Mouse (Mus musculus) left cerebral cortex, postnatal 14 days (tissue): ENCODE results near the gene Nadk2. TPM values are rescaled to one million over a fixed set of nuclear protein-coding genes. Genes with fewer than 3 reads are reported as not detected.
A peak's percentile ranks its signal among the peaks of the same experiment; 100 is the strongest.

Experiments
- DNase-seq, 2 experiments: peaks; one replicate each; pipeline ENCODE4 v3.0.0; 2021 to 2022; ENCODE audit warnings: low spot score in 2 of 2, mixed read lengths in 1 of 2
- intact Hi-C: fragments of 180-260 bp; cut with DNase I; formaldehyde crosslinking; loops from one replicate; pipeline ENCODE4 v1.15.1; 2025
- long read RNA-seq, 2 experiments: library from polyadenylated mRNA; stranded (forward); transcript quantifications; one replicate each; pipeline ENCODE4 v2.0.0; 2021
- total RNA-seq, 2 experiments: library from RNA; stranded (reverse); gene quantifications; 2 replicates each; pipeline ENCODE4 v1.2.3; 2021

The Nadk2 gene
- total RNA-seq, result 10 to 100 TPM; 40.9 to 46.2 TPM
- long read RNA-seq, experiment 1, full-length matches to known transcripts, result 29 of 91 reads
- long read RNA-seq, experiment 1, partial matches to known transcripts, result 1 of 91 reads
- long read RNA-seq, experiment 1, other reads (novel, unspliced or antisense), result 61 of 91 reads
- long read RNA-seq, experiment 2, full-length matches to known transcripts, result 26 of 81 reads
- long read RNA-seq, experiment 2, partial matches to known transcripts, result 5 of 81 reads
- long read RNA-seq, experiment 2, other reads (novel, unspliced or antisense), result 50 of 81 reads

DNA sequence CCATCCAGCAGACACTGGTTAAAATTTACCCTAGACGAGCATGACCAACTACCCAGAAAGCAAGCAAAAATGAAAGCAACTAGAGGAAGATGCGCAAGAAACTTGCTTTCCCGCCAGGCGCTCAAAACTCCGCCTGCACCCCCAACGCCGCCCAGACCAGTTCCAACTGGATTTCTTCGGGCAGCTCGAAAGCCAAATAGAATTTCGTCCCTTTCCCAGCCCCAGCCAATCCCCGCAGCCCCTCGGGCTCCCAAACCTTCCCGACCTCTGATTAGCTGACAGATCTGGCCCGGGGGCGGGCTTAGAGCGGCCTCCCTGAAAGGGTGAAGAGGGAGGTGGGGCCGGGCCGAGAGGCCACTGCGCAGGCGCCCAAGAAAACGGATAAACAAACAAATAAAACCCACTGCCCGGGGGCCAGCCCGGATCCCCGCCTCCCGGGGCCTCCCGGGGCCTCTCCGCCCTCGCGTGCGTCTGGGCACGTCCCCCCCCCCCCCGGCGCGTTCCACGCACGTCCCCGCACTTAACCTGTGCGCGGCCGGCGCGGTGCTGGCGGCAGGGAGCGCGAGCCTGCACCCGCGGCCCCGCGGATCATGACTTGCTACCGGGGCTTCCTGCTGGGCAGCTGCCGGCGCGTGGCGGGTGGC lies at the start of gene Nadk2:
Gene Nadk2, plus strand, starts transcription at position 349 of the 644 bp plus-strand sequence.
- intact Hi-C loops, result no loop called here
- peak; percentile 97 to 99 for DNase-seq

GRCm38 (mm10) chr15:9055704-9056103 lies 15.4 kb upstream of the Nadk2 start:
- intact Hi-C loops, result no loop called here

GRCm38 (mm10) chr15:9059856-9060255 lies 11.2 kb upstream of the Nadk2 start:
- intact Hi-C loops, result no loop called here
- DNase-seq, result no peak

More at GRCm38 (mm10) chr15:9055704-9056103, 15.4 kb upstream of the Nadk2 start:
- DNase-seq, result no peak

DNA sequence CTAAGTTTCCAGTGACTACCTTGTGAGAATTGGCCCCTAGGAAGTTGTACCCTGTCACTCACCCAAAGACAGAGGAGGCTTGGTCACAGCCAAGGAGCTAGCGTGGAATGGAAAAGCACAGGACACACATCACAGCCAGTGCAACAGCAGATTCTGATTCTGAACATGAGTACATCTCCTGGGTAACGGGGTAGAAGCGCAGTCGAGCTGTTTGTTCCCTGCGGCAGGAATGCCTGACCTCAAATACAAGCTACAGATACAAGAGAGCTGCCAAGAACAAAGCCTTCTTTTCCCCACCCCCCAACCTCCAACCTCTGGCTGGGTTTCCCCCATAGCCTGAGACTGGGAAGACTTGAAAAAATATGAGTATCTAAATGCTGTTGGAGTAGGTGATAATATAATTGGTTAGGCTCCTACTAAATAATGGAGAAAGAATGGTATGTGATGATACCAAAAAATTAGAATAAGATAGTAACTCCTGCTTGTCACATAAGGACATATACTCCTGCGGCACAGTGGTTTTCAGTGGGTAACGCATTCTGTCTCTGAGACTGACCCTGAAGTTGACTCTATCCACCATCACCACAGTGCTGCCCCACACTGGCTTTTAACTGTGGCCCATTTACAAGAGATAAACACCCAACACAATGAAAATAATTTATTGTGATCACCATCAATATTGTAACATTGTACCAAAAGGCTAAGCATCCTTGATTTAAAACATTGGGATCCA lies 9.7 kb upstream of the Nadk2 start:
- peak in 1 of 2 experiments; percentile 70 for DNase-seq

DNA sequence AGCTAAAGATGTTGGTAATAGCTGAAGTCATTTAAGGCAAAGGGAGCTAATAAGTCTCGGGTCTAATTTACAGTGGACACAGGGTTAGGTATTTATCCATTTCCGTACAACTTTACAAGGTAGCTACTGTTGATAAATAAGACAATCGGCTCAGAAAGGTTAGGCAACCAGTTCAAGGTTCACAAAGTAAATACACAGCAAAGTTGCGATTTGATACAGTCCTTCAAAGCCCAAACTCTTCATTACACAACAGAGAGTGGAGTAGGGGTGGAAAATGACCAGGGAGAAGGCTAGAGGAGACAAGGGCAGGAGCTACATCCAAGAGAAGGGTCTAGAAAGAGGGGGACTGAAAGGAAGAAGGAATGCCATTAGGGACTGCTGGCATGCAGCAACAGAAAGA lies 2.2 kb upstream of the Nadk2 start:
- DNase-seq, result no peak
- intact Hi-C loops, result no loop called here

More for the DNA sequence above, 9.7 kb upstream of the Nadk2 start:
- intact Hi-C loops, result no loop called here

DNA sequence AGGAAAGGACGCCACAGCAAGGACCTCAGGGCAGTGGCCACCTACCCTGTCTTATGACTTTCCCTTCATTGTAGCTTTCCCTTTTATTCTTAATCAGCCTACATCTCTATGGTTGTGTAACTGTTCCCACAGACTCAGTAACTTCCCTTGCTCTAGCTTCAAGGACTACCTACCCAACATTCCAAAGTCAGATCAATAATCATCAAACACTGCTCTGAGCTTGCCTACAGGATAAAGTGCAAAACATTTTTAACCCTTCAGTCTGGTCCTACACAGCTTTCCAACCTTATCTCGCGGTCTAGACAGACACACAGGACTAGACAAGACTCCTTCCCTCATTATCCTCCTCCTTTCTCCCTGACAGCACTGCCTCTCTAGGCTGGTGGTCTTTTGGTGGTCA lies 707 bp upstream of the Nadk2 start:
- DNase-seq, result no peak
- intact Hi-C loops, result no loop called here

- intact Hi-C loops, result no loop called here
- DNase-seq, result no peak
Measured at GRCm38 (mm10) chr15:9071556-9072544, 790 bp downstream of the Nadk2 start.

- intact Hi-C loops, result no loop called here
- DNase-seq, result no peak
Measured at GRCm38 (mm10) chr15:9072630-9073029, 1.6 kb downstream of the Nadk2 start.

GRCm38 (mm10) chr15:9073067-9073608 lies 2.1 kb downstream of the Nadk2 start:
- intact Hi-C loops, result no loop called here
- no peak for DNase-seq

GRCm38 (mm10) chr15:9073684-9074083 lies 2.6 kb downstream of the Nadk2 start:
- intact Hi-C loops, result no loop called here
- no peak for DNase-seq

GRCm38 (mm10) chr15:9074139-9074538 lies 3.1 kb downstream of the Nadk2 start:
- intact Hi-C loops, result no loop called here

DNA sequence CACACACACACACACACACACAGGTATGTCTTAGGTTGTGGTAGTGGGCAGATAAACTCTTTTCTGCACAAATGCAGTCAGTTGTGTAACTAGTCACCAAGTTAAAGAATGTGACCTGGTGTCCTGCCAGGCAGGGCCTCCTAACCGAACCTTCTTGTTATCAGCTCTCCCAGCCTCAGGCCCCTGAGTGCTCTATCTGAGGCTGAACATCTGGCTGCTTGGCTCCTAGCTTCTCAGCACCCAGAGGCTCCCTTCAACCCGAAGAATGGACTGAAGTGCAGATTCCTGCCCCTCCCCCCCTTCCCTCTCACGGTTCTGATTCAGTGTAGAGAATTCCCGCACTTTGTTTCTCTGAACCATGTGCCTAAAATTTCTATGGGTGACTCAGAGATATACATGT lies 3.6 kb downstream of the Nadk2 start:
- intact Hi-C loops, result no loop called here
- no peak for DNase-seq

More at GRCm38 (mm10) chr15:9074139-9074538, 3.1 kb downstream of the Nadk2 start:
- no peak for DNase-seq

GRCm38 (mm10) chr15:9075608-9076200 lies 4.6 kb downstream of the Nadk2 start:
- intact Hi-C loops, result no loop called here
- no peak for DNase-seq

- intact Hi-C loops, result no loop called here
- DNase-seq, result no peak
Measured at GRCm38 (mm10) chr15:9078481-9079300, 7.6 kb downstream of the Nadk2 start.

DNA sequence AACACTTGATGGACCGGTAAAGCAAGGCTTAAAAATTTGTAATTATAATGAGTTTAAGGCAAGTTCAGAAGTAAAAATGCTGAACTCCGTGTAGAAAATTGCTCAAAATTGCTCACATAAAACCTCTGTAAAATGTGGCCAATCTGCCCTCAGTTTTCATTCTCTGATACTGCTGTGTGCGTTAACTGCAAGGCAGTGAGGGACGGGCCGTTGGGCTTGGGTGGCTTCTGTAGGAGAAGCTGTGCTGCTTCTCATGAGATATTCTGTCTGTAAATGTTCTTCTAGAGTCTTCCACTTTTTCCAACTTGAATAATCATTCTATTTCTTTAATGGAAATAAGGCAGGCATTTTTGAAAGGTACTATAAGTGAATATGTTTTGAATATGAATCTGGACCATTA lies 8.6 kb downstream of the Nadk2 start:
- intact Hi-C loops, result no loop called here
- DNase-seq, result no peak

DNA sequence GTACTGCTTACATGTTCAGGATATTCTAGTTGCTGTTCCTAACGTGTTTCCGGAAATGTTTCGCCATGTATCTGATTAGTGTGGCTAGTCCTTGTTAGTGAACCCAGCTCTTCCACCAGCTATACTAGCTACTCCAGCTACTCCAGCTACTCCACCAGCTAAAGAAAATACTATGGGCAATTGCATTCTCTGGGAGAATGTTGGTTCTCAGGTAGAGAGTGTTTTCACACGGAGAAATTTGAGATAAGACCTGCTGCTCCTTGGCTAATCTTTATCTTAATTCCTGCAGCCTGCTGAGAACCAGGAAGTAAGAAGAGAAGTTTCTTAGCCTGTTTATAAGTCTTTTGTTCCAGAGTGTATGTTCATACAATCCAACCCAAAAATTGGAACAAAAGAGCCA lies 9.1 kb downstream of the Nadk2 start:
- intact Hi-C loops, result no loop called here
- DNase-seq, result no peak

- no peak for DNase-seq
- intact Hi-C loops, result no loop called here
Measured at GRCm38 (mm10) chr15:9081294-9081693, 10.2 kb downstream of the Nadk2 start.

GRCm38 (mm10) chr15:9082753-9083152 lies 11.7 kb downstream of the Nadk2 start:
- intact Hi-C loops, result no loop called here
- no peak for DNase-seq
